Mouse (Mus musculus) CH12.LX (cell line): ENCODE data around the gene Gm5662. TPM values are rescaled to one million over a fixed set of nuclear protein-coding genes. Genes with fewer than 3 reads are reported as not detected.
"Not testable (repeated sequence)": the region's sequence is repeated elsewhere in the genome, so short reads cannot be mapped to it uniquely, and the experiment has no call there.

ENCODE experiments used
- DNase-seq: peaks from one replicate; pipeline ENCODE4 v3.0.0-alpha.2; 2013; ENCODE audit errors: extremely low read depth
- H3K27ac ChIP-seq: 2 replicates; pipeline ENCODE4 v1.5.1; 2012; ENCODE audit warnings: low read depth, mild to moderate bottlenecking, control low read depth, moderate library complexity; ENCODE audit not compliant: insufficient read depth
- H3K27me3 ChIP-seq: replicated peaks from 2 replicates; pipeline ENCODE3; 2012; ENCODE audit warnings: inconsistent platforms
- H3K36me3 ChIP-seq, 2 experiments: replicated peaks in 1 of 2; 2 replicates each; pipeline versions ENCODE3 to v1.6.1; 2012; ENCODE audit warnings: inconsistent platforms in 1 of 2, low read length in 1 of 2, mild to moderate bottlenecking in 1 of 2, mixed read lengths in 1 of 2, moderate library complexity in 1 of 2; ENCODE audit not compliant: control insufficient read depth in 1 of 2, insufficient read depth in 1 of 2
- H3K4me1 ChIP-seq, 2 experiments: 2 replicates each; pipeline ENCODE4 v1.6.1; 2012; ENCODE audit warnings: inconsistent platforms in 1 of 2, moderate library complexity in 1 of 2; ENCODE audit not compliant: insufficient read depth in 2 of 2, control insufficient read depth in 1 of 2
- H3K4me2 ChIP-seq: 2 replicates; pipeline ENCODE4 v1.6.1; 2012; ENCODE audit warnings: low read depth, mild to moderate bottlenecking, control low read depth; ENCODE audit not compliant: poor library complexity, insufficient read depth, severe bottlenecking
- H3K4me3 ChIP-seq, 3 experiments: fragments of 150-350 bp in 1 of 3; sonication (generic) in 1 of 3; replicated peaks in 1 of 3; 2 replicates each; pipeline versions ENCODE3 to v1.5.1; 2011 to 2012; ENCODE audit warnings: low read depth in 2 of 3, low read length in 2 of 3, mild to moderate bottlenecking in 2 of 3, moderate library complexity in 2 of 3, control low read depth in 1 of 3, improper control_type of control experiment in 1 of 3, inconsistent platforms in 1 of 3, mixed read lengths in 1 of 3; ENCODE audit not compliant: poor library complexity in 1 of 3
- H3K79me2 ChIP-seq: replicated peaks from 2 replicates; pipeline ENCODE4 v1.6.1; 2012; ENCODE audit warnings: mild to moderate bottlenecking, moderate library complexity; ENCODE audit not compliant: control insufficient read depth, poor library complexity, insufficient read depth, severe bottlenecking; ENCODE audit errors: extremely low read depth
- H3K9ac ChIP-seq: 2 replicates; pipeline ENCODE4 v1.6.1; 2012; ENCODE audit warnings: low read depth, mild to moderate bottlenecking, control low read depth, moderate library complexity; ENCODE audit not compliant: insufficient read depth
- H3K9me3 ChIP-seq: replicated peaks from 2 replicates; pipeline ENCODE3; 2012; ENCODE audit warnings: low read length, inconsistent platforms, mixed read lengths
- CHD1 ChIP-seq: IDR thresholded peaks from 2 replicates; pipeline ENCODE4 v1.6.1; 2012; ENCODE audit warnings: low read depth, low read length, improper control_type of control experiment, inconsistent platforms
- USF2 ChIP-seq: conservative IDR thresholded peaks from 2 replicates; pipeline ENCODE4 v1.6.1; 2011; ENCODE audit warnings: low read depth, low read length, improper control_type of control experiment
- dilution Hi-C: fragments of 300-500 bp; cut with MboI; formaldehyde crosslinking; loops from 2 replicates; pipeline ENCODE4 v1.14.3; 2020; ENCODE audit warnings: low sequenced_read_pairs; ENCODE audit not compliant: extremely low pct_unique_long_range_greater_than_20kb, extremely low pct_ligation_motif_present
- in situ Hi-C: fragments of 300-500 bp; cut with MboI; formaldehyde crosslinking; loops from 3 replicates; pipeline ENCODE4 v1.14.3; 2019; ENCODE audit warnings: low sequenced_read_pairs, low pct_ligation_motif_present, low pct_unique_long_range_greater_than_20kb, mixed read lengths
- polyA plus RNA-seq: library from polyadenylated mRNA; unstranded; fragments of >175 nt; gene quantifications from 2 replicates; pipeline ENCODE4 v1.2.1, GENCODE M21; 2012; ENCODE audit warnings: low read depth; ENCODE audit not compliant: insufficient read length
- total RNA-seq, 2 experiments: library from RNA; depleted of rRNA; stranded (reverse); fragments of 300-350 nt in 1 of 2; fragments of >200 nt in 1 of 2; gene quantifications; 2 replicates each; pipeline ENCODE4 v1.2.3; 2012 to 2014

The Gm5662 gene
- not detected in 2 replicates for total RNA-seq (2012; rRNA removed)
- total RNA-seq (2014; rRNA removed), result not detected in 2 replicates
- polyA plus RNA-seq, result not detected in 2 replicates

- in situ Hi-C loops, H3K9ac ChIP-seq, H3K9me3 ChIP-seq, H3K4me3 ChIP-seq, DNase-seq, H3K27me3 ChIP-seq, dilution Hi-C loops, H3K4me1 ChIP-seq, H3K36me3 ChIP-seq, H3K79me2 ChIP-seq, H3K4me2 ChIP-seq, H3K27ac ChIP-seq: not testable (repeated sequence)
Observed at GRCm38 (mm10) chr12:88274400-88274799, at the start of gene Gm5662. Gene Gm5662 (minus strand): TSS chr12:88274500.

- H3K4me1 ChIP-seq, H3K9ac ChIP-seq, H3K36me3 ChIP-seq, dilution Hi-C loops, DNase-seq, H3K9me3 ChIP-seq, H3K79me2 ChIP-seq, H3K4me2 ChIP-seq, H3K4me3 ChIP-seq, H3K27ac ChIP-seq, H3K27me3 ChIP-seq, in situ Hi-C loops: not testable (repeated sequence)
Observed at GRCm38 (mm10) chr12:88323926-88324325, 49.6 kb upstream of the Gm5662 start, which contains the start of gene Gm5039. Gene Gm5039 (minus strand): TSS chr12:88324026.

- Histone ChIP-seq H3K4me3 (no peak overlapping the region), H3K36me3 (no peaks in the 10 kb centered on the region), H3K27me3 (peaks cover 5% of the 10 kb centered on the region), H3K9me3 (no peaks in the 10 kb centered on the region), H3K9ac (no peak overlapping the region), H3K27ac (no peak overlapping the region), H3K4me2 (no peak overlapping the region), H3K4me1 (no peaks in the 10 kb centered on the region), H3K79me2 (no peaks in the 10 kb centered on the region)
- dilution Hi-C loops (no loop called here), in situ Hi-C loops (no loop called here)
- no peak for TF ChIP-seq USF2
- no peak for TF ChIP-seq CHD1
- DNase-seq, result no peak
Observed at GRCm38 (mm10) chr12:88314556-88314955, 40.3 kb upstream of the Gm5662 start.

- DNase-seq, H3K27ac ChIP-seq, H3K27me3 ChIP-seq, H3K4me3 ChIP-seq, H3K4me2 ChIP-seq, H3K36me3 ChIP-seq, dilution Hi-C loops, H3K9me3 ChIP-seq, in situ Hi-C loops, H3K9ac ChIP-seq, H3K79me2 ChIP-seq, H3K4me1 ChIP-seq: not testable (repeated sequence)
Observed at GRCm38 (mm10) chr12:88297171-88297570, 22.9 kb upstream of the Gm5662 start.

GRCm38 (mm10) chr12:88293082-88293481 lies 18.8 kb upstream of the Gm5662 start:
- not testable (repeated sequence) for H3K9ac ChIP-seq

GRCm38 (mm10) chr12:88285224-88285623 lies 10.9 kb upstream of the Gm5662 start:
- H3K4me1 ChIP-seq, H3K9ac ChIP-seq, H3K4me3 ChIP-seq, H3K9me3 ChIP-seq, DNase-seq, in situ Hi-C loops, H3K27ac ChIP-seq, H3K4me2 ChIP-seq, H3K36me3 ChIP-seq, H3K27me3 ChIP-seq, H3K79me2 ChIP-seq, dilution Hi-C loops: not testable (repeated sequence)

More at GRCm38 (mm10) chr12:88293082-88293481, 18.8 kb upstream of the Gm5662 start:
- H3K4me3 ChIP-seq, H3K4me2 ChIP-seq, H3K27me3 ChIP-seq, H3K36me3 ChIP-seq, H3K9me3 ChIP-seq, DNase-seq, H3K4me1 ChIP-seq, in situ Hi-C loops, dilution Hi-C loops, H3K27ac ChIP-seq, H3K79me2 ChIP-seq: not testable (repeated sequence)
